Mouse (Mus musculus) neural tube, embryonic 13.5 days (tissue): Measurements from ENCODE around the gene Gpr62. TPM values are rescaled to one million over a fixed set of nuclear protein-coding genes. Genes with fewer than 3 reads are reported as not detected.
"Not testable (repeated sequence)": the region's sequence is repeated elsewhere in the genome, so short reads cannot be mapped to it uniquely, and the experiment has no call there.

Source experiments
- ATAC-seq: fragments of 200-750 bp; cut with Nextera tagmentation; 2 replicates; pipeline ENCODE4 v1.8.0; 2017; ENCODE audit warnings: low read depth, mild to moderate bottlenecking, moderate TSS enrichment, moderate library complexity
- H3K27ac ChIP-seq: fragments of 300-500 bp; sonication (generic); replicated peaks from 2 replicates; pipeline ENCODE4 v1.5.1; 2015; ENCODE audit warnings: moderate library complexity, mild to moderate bottlenecking, inconsistent platforms
- H3K27me3 ChIP-seq: fragments of 300-500 bp; sonication (generic); 2 replicates; pipeline ENCODE4 v1.6.1; 2015; ENCODE audit warnings: mild to moderate bottlenecking, inconsistent platforms
- H3K36me3 ChIP-seq: fragments of 300-500 bp; sonication (generic); 2 replicates; pipeline ENCODE4 v1.6.1; 2015; ENCODE audit warnings: mild to moderate bottlenecking, inconsistent platforms
- H3K4me1 ChIP-seq: fragments of 300-500 bp; sonication (generic); replicated peaks from 2 replicates; pipeline ENCODE4 v1.6.1; 2015; ENCODE audit warnings: inconsistent platforms
- H3K4me2 ChIP-seq: fragments of 300-500 bp; sonication (generic); 2 replicates; pipeline ENCODE4 v1.6.1; 2015; ENCODE audit warnings: inconsistent platforms, mild to moderate bottlenecking, moderate library complexity
- H3K4me3 ChIP-seq: fragments of 300-500 bp; sonication (generic); 2 replicates; pipeline ENCODE4 v1.5.1; 2015; ENCODE audit warnings: mild to moderate bottlenecking, inconsistent platforms
- H3K9ac ChIP-seq: fragments of 300-500 bp; sonication (generic); 2 replicates; pipeline ENCODE4 v1.6.1; 2015; ENCODE audit warnings: moderate library complexity, mild to moderate bottlenecking, inconsistent platforms
- H3K9me3 ChIP-seq: fragments of 300-500 bp; sonication (generic); 2 replicates; pipeline ENCODE4 v1.6.1; 2016; ENCODE audit warnings: inconsistent platforms
- WGBS: fragments of 180-500 bp; shearing (Covaris S2); methylation state at CpG from one replicate; pipeline ENCODE4 v1.1.7; 2015; 5-methylcytosine and 5-hydroxymethylcytosine counted together
- polyA plus RNA-seq: library from polyadenylated mRNA; unstranded; fragments of >200 nt; fragmentation: Nextera tagmentation; extraction: Ambion mirVana; gene quantifications from 2 replicates; pipeline ENCODE4 v1.2.1, GENCODE M21; 2015

Gene Gpr62
- polyA plus RNA-seq, result 0.73 and 0.92 TPM in 2 replicates

DNA sequence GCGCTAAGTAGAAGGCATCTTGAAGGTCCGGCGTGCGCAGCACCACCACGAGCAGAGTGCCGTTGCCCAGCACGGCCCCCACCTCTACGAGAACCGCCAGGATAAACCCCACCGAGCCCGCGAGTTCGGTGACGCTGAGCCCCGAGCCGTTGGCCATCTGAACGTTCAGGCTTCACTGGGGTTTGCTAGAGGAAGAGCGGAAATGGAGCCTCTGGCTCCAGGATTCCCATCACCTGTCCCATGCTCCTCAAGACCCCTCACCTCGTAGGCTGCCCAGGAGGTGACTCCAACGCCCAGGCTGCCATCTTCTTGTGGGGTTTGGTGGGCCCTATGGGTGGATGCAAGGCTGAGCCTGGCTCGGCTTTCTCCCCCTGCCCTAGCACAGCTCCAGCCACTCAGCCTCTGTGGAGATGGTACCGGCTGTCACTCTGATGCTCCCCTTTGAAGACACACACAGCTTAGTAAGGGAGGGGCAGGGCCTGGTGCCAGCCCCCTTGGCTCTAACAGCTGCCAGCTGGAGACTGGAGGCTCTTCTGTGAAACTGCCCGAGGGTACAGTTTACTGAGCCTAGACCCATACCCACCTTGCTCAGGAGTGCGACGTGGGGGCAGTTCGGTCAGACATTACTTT, at the start of gene Gpr62:
Gpr62 (minus strand) TSS at position 368 of the 630 bp plus-strand sequence.
- 23% methylated on average over 26 of the region's 26 CpGs for WGBS
- peak; percentile 64 for ATAC-seq
- Histone ChIP-seq H3K4me2 (peak within 1 kb of the TSS; percentile 89), H3K9me3 (no peaks in the 10 kb centered on the region), H3K27me3 (0 out of 2 replicates have a peak, but pooled peaks cover 6% of the 10 kb centered on the region), H3K9ac (peak within 1 kb of the TSS; percentile 82), H3K4me3 (peak within 1 kb of the TSS; percentile 51), H3K36me3 (peaks cover 34% of the 10 kb centered on the region), H3K27ac (peak within 1 kb of the TSS; percentile 90), H3K4me1 (peaks cover 28% of the 10 kb centered on the region)

- Histone ChIP-seq H3K27ac (no peak within 1 kb of the TSS), H3K4me1 (no peaks in the 10 kb centered on the region), H3K4me3 (no peak within 1 kb of the TSS), H3K4me2 (no peak within 1 kb of the TSS), H3K27me3 (no peaks in the 10 kb centered on the region), H3K36me3 (no peaks in the 10 kb centered on the region), H3K9ac (no peak within 1 kb of the TSS), H3K9me3 (no peaks in the 10 kb centered on the region)
- WGBS, result 86% methylated on average over 4 of the region's 4 CpGs
- no peak for ATAC-seq
Measured at GRCm38 (mm10) chr9:106514273-106514672, 48.5 kb upstream of the Gpr62 start, which contains the start of gene Iqcf5. Gene Iqcf5 (plus strand): TSS chr9:106514573.

GRCm38 (mm10) chr9:106513566-106513965, 47.8 kb upstream of the Gpr62 start:
- no peaks in the 10 kb centered on the region for H3K27me3 ChIP-seq
- H3K27ac ChIP-seq, result no peak overlapping the region
- no peaks in the 10 kb centered on the region for H3K9me3 ChIP-seq
- H3K4me3 ChIP-seq, result no peak overlapping the region
- WGBS, result 74% methylated on average over 6 of the region's 6 CpGs
- no peaks in the 10 kb centered on the region for H3K4me1 ChIP-seq
- H3K9ac ChIP-seq, result no peak overlapping the region
- no peaks in the 10 kb centered on the region for H3K36me3 ChIP-seq
- ATAC-seq, result no peak
- no peak overlapping the region for H3K4me2 ChIP-seq

GRCm38 (mm10) chr9:106512729-106513450, 47.2 kb upstream of the Gpr62 start:
- H3K4me1 ChIP-seq, result no peaks in the 10 kb centered on the region
- no peaks in the 10 kb centered on the region for H3K9me3 ChIP-seq
- H3K4me3 ChIP-seq, result no peak overlapping the region
- 73% methylated on average over 13 of the region's 13 CpGs for WGBS
- no peaks in the 10 kb centered on the region for H3K27me3 ChIP-seq
- no peaks in the 10 kb centered on the region for H3K36me3 ChIP-seq
- no peak overlapping the region for H3K27ac ChIP-seq
- no peak overlapping the region for H3K4me2 ChIP-seq
- no peak overlapping the region for H3K9ac ChIP-seq
- ATAC-seq, result no peak

- Histone ChIP-seq H3K9ac (no peak overlapping the region), H3K27ac (no peak overlapping the region), H3K9me3 (no peaks in the 10 kb centered on the region), H3K4me1 (no peaks in the 10 kb centered on the region), H3K4me2 (no peak overlapping the region), H3K4me3 (no peak overlapping the region), H3K27me3 (no peaks in the 10 kb centered on the region), H3K36me3 (no peaks in the 10 kb centered on the region)
- WGBS, result 95% methylated on average over 10 of the region's 10 CpGs
- no peak for ATAC-seq
Measured at GRCm38 (mm10) chr9:106509356-106509755, 43.6 kb upstream of the Gpr62 start.

- no peak overlapping the region for H3K27ac ChIP-seq
- H3K4me1 ChIP-seq, result no peaks in the 10 kb centered on the region
- no peak overlapping the region for H3K4me2 ChIP-seq
- ATAC-seq, result no peak
- H3K4me3 ChIP-seq, result no peak overlapping the region
- no peak overlapping the region for H3K9ac ChIP-seq
- WGBS, result 79% methylated on average over 6 of the region's 6 CpGs
- no peaks in the 10 kb centered on the region for H3K36me3 ChIP-seq
- no peaks in the 10 kb centered on the region for H3K27me3 ChIP-seq
- no peaks in the 10 kb centered on the region for H3K9me3 ChIP-seq
Measured at GRCm38 (mm10) chr9:106504246-106504645, 38.5 kb upstream of the Gpr62 start.

DNA sequence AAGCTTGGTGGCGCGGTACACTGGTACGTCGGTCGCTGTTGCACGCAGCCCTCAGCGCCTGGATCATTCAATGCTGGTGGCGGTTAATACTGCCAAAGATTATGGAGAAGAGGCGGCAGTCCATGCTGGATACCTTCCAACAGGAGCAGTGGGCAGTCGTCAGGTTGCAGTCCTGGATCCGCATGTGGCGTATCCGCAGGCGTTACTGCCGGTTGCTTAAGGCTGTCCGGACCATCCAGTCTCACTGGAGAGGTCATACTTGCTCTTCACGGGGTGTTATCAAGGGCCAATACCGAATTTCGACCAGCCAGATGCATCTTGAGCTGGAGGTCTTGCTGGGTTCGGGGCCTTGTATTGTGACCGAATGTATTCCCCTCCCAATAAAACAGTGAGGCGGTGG, 36.1 kb upstream of the Gpr62 start:
- no peaks in the 10 kb centered on the region for H3K36me3 ChIP-seq
- no peak overlapping the region for H3K9ac ChIP-seq
- H3K4me1 ChIP-seq, result no peaks in the 10 kb centered on the region
- no peak overlapping the region for H3K27ac ChIP-seq
- no peak overlapping the region for H3K4me3 ChIP-seq
- H3K4me2 ChIP-seq, result no peak overlapping the region
- ATAC-seq, result no peak
- H3K27me3 ChIP-seq, result no peaks in the 10 kb centered on the region
- H3K9me3 ChIP-seq, result no peaks in the 10 kb centered on the region
- 87% methylated on average over 22 of the region's 22 CpGs for WGBS

DNA sequence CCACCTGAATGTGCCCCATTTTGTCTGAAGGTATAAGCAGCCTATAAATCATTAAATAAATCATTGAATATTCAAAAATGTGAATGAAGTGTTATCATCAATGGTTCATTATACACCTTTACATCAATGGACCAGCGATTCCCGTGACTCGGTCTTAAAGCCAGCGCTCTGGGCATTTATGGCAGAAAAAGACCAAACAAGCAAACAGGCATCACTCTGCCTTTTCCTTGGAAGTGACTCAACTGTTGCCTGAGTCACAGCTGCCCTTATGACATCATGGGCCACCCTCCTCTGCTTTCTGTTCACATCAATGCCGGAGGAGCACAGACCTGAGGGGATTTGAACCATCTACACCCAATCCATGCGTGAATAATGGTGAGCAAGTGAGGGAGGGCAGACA, 33.9 kb upstream of the Gpr62 start, which contains the start of gene Iqcf1:
Iqcf1 (plus strand) TSS at position 301 of the 400 bp plus-strand sequence.
- no peak within 1 kb of the TSS for H3K4me3 ChIP-seq
- H3K4me1 ChIP-seq, result no peaks in the 10 kb centered on the region
- H3K4me2 ChIP-seq, result no peak within 1 kb of the TSS
- whole genome bisulfite sequencing, result 94% methylated on average over 6 of the region's 6 CpGs
- ATAC-seq, result no peak
- H3K27me3 ChIP-seq, result no peaks in the 10 kb centered on the region
- no peak within 1 kb of the TSS for H3K27ac ChIP-seq
- H3K9me3 ChIP-seq, result no peaks in the 10 kb centered on the region
- no peak within 1 kb of the TSS for H3K9ac ChIP-seq
- H3K36me3 ChIP-seq, result no peaks in the 10 kb centered on the region

GRCm38 (mm10) chr9:106487602-106488001, 21.9 kb upstream of the Gpr62 start:
- ATAC-seq, H3K27me3 ChIP-seq, H3K9me3 ChIP-seq, H3K27ac ChIP-seq, H3K9ac ChIP-seq, H3K4me3 ChIP-seq, H3K4me2 ChIP-seq, H3K4me1 ChIP-seq: not testable (repeated sequence)
- H3K36me3 ChIP-seq, result peaks cover 40% of the 10 kb centered on the region
- WGBS, result 83% methylated on average over 6 of the region's 6 CpGs

- H3K27me3 ChIP-seq, result no peaks in the 10 kb centered on the region
- WGBS, result 84% methylated on average over 10 of the region's 10 CpGs
- H3K9ac ChIP-seq, result no peak overlapping the region
- no peaks in the 10 kb centered on the region for H3K9me3 ChIP-seq
- peaks cover 57% of the 10 kb centered on the region for H3K36me3 ChIP-seq
- ATAC-seq, result no peak
- H3K4me1 ChIP-seq, result no peaks in the 10 kb centered on the region
- no peak overlapping the region for H3K4me2 ChIP-seq
- no peak overlapping the region for H3K27ac ChIP-seq
- H3K4me3 ChIP-seq, result no peak overlapping the region
Measured at GRCm38 (mm10) chr9:106485076-106485475, 19.3 kb upstream of the Gpr62 start.

- 95% methylated on average over 17 of the region's 17 CpGs for WGBS
- Histone ChIP-seq H3K9ac (no peak overlapping the region), H3K27me3 (no peaks in the 10 kb centered on the region), H3K36me3 (peaks cover 62% of the 10 kb centered on the region), H3K4me3 (no peak overlapping the region), H3K4me2 (no peak overlapping the region), H3K9me3 (no peaks in the 10 kb centered on the region), H3K4me1 (peaks cover 6% of the 10 kb centered on the region; the same call in 1 of the 2 replicates), H3K27ac (no peak overlapping the region)
- ATAC-seq, result no peak
Measured at GRCm38 (mm10) chr9:106483606-106484005, 17.9 kb upstream of the Gpr62 start.

GRCm38 (mm10) chr9:106483136-106483535, 17.4 kb upstream of the Gpr62 start:
- no peaks in the 10 kb centered on the region for H3K27me3 ChIP-seq
- H3K4me1 ChIP-seq, result peaks cover 10% of the 10 kb centered on the region
- H3K36me3 ChIP-seq, result peaks cover 62% of the 10 kb centered on the region
- no peak overlapping the region for H3K27ac ChIP-seq
- no peak overlapping the region for H3K4me2 ChIP-seq
- H3K9me3 ChIP-seq, result no peaks in the 10 kb centered on the region
- 97% methylated on average over 10 of the region's 10 CpGs for WGBS
- no peak overlapping the region for H3K9ac ChIP-seq
- no peak for ATAC-seq
- H3K4me3 ChIP-seq, result no peak overlapping the region
